Mouse (Mus musculus): ENCODE results near the gene Slc38a2.

Slc38a2 gene

GRCm38 (mm10) chr15:96638173-96638572 lies 61.4 kb downstream of the Slc38a2 start:
- CTCF ChIA-PET = interaction anchor here (0.6 kb wide), 1 partner anchor 86 kb away, joined by 3 read pairs; no protein-coding TSS in a partner anchor
